Mouse (Mus musculus) heart, embryonic 11.5 days (tissue): Measurements from ENCODE around the gene Cyp2c67. TPM values are rescaled to one million over a fixed set of nuclear protein-coding genes. Genes with fewer than 3 reads are reported as not detected.
"Not testable (repeated sequence)": the region's sequence is repeated elsewhere in the genome, so short reads cannot be mapped to it uniquely, and the experiment has no call there.

Experiments
- ATAC-seq: fragments of 200-750 bp; cut with Nextera tagmentation; replicated peaks from 2 replicates; pipeline ENCODE4 v1.8.0; 2017; ENCODE audit warnings: moderate library complexity; ENCODE audit not compliant: insufficient number of reproducible peaks, low FRiP score, low TSS enrichment
- H3K27ac ChIP-seq: fragments of 300-500 bp; sonication (generic); 2 replicates; pipeline ENCODE4 v1.5.1; 2014; ENCODE audit warnings: mild to moderate bottlenecking, low read depth, low read length
- H3K27me3 ChIP-seq: fragments of 300-500 bp; sonication (generic); 2 replicates; pipeline ENCODE4 v1.6.1; 2014; ENCODE audit warnings: mild to moderate bottlenecking, low read length, mixed read lengths; ENCODE audit not compliant: control insufficient read depth, insufficient read depth
- H3K36me3 ChIP-seq: fragments of 300-500 bp; sonication (generic); 2 replicates; pipeline ENCODE4 v1.6.1; 2014; ENCODE audit warnings: mild to moderate bottlenecking, low read length, moderate library complexity, mixed read lengths; ENCODE audit not compliant: control insufficient read depth, insufficient read depth
- H3K4me1 ChIP-seq: fragments of 300-500 bp; sonication (generic); 2 replicates; pipeline ENCODE4 v1.6.1; 2014; ENCODE audit warnings: low read length; ENCODE audit not compliant: control insufficient read depth, insufficient read depth
- H3K4me2 ChIP-seq: fragments of 300-500 bp; sonication (generic); 2 replicates; pipeline ENCODE4 v1.6.1; 2014; ENCODE audit warnings: mild to moderate bottlenecking, moderate library complexity
- H3K4me3 ChIP-seq: fragments of 300-500 bp; sonication (generic); 2 replicates; pipeline ENCODE4 v1.5.1; 2014; ENCODE audit warnings: low read depth, low read length
- H3K9ac ChIP-seq: fragments of 300-500 bp; sonication (generic); 2 replicates; pipeline ENCODE4 v1.6.1; 2014; ENCODE audit warnings: mild to moderate bottlenecking, low read depth, low read length, moderate library complexity
- H3K9me3 ChIP-seq: fragments of 300-500 bp; sonication (generic); replicated peaks from 2 replicates; pipeline ENCODE4 v1.6.1; 2016; ENCODE audit warnings: low read length; ENCODE audit not compliant: control insufficient read depth
- WGBS: fragments of 180-500 bp; shearing (Covaris S2); extraction: QIAGEN DNeasy Blood & Tissue Kit; methylation state at CpG from one replicate; pipeline ENCODE4 v1.1.7; 2014; ENCODE audit not compliant: insufficient replicate concordance; 5-methylcytosine and 5-hydroxymethylcytosine counted together
- polyA plus RNA-seq: library from polyadenylated mRNA; unstranded; fragments of >200 nt; fragmentation: Nextera tagmentation; extraction: Ambion mirVana; gene quantifications from 2 replicates; pipeline ENCODE4 v1.2.1, GENCODE M21; 2014

Cyp2c67 gene
- not detected in 2 replicates for polyA plus RNA-seq

DNA sequence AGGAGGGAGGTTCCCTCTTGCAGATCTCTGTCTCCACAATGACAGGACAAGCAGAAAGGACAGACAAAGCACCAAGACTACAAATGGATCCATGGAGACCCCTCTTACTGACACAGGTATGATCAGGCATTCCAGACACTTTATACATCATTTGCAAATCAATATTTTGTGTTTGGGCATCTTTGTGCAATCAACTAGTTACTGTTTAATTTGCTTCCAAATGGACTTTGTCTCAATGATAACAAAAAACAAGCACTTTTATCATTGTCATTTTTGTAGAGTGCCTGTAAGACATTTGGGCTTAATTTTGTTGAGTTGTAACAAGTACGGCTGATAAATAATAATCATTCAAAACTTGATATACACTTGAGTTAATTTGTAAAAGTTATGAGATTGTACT is at the start of gene Cyp2c67:
Cyp2c67 (minus strand) TSS at position 114 of the 400 bp plus-strand sequence.
- Histone ChIP-seq H3K4me1 (no peaks in the 10 kb centered on the region), H3K36me3 (no peaks in the 10 kb centered on the region), H3K27me3 (no peaks in the 10 kb centered on the region), H3K9me3 (peaks cover 7% of the 10 kb centered on the region; the same call in 1 of the 2 replicates), H3K4me3 (no peak within 1 kb of the TSS), H3K9ac (no peak within 1 kb of the TSS), H3K27ac (no peak within 1 kb of the TSS), H3K4me2 (no peak within 1 kb of the TSS)
- ATAC-seq, result no peak
- WGBS, result 83% methylated on average over 1 of the region's 1 CpGs

DNA sequence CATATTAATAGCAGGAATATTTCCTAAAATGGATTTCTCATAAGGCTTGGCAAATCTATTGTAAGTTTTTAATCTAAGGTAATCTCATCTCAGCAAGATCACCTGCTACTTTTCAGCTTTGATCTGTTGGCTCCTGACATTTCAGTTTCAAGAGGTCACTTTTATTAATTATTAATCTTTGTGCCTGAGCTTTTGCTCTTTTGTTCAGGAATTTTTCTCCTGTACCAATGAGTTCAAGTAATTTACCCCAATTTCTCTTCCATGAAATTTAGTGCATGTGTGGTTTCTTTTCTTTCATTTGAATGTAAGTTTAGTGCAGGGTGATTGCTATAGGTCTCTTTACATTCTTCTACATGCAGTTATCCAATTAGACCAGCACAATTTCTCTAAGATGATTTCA is 16.8 kb upstream of the Cyp2c67 start:
- not testable (repeated sequence) for H3K9ac ChIP-seq, H3K4me2 ChIP-seq, H3K27ac ChIP-seq, H3K27me3 ChIP-seq, H3K9me3 ChIP-seq, H3K4me3 ChIP-seq, H3K4me1 ChIP-seq, ATAC-seq, H3K36me3 ChIP-seq

DNA sequence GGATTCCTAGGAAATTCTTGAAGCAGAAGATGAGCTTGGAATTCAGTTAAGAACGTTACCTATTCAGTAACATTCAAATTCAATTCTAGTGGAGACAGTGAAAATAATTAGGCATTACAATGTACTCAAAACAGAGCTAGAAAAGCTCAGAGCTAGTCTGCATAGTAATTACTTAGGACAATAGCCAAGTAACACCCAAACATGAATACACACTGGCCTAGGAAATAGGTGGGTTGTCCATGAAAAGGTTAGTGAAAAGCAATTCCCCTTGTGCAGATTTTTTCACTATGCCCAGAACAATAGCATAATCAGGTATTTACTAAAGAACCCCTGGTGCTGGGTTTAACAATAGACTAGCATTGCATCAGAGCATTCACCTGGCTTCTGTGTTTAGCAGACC is 3.5 kb upstream of the Cyp2c67 start:
- WGBS, result 37% methylated on average over 1 of the region's 1 CpGs
- no peak overlapping the region for H3K4me2 ChIP-seq
- H3K27me3 ChIP-seq, result no peaks in the 10 kb centered on the region
- H3K9ac ChIP-seq, result no peak overlapping the region
- H3K4me3 ChIP-seq, result no peak overlapping the region
- ATAC-seq, result no peak
- peaks cover 2% of the 10 kb centered on the region; the same call in 1 of the 2 replicates for H3K9me3 ChIP-seq
- H3K27ac ChIP-seq, result no peak overlapping the region
- no peaks in the 10 kb centered on the region for H3K36me3 ChIP-seq
- no peaks in the 10 kb centered on the region for H3K4me1 ChIP-seq

DNA sequence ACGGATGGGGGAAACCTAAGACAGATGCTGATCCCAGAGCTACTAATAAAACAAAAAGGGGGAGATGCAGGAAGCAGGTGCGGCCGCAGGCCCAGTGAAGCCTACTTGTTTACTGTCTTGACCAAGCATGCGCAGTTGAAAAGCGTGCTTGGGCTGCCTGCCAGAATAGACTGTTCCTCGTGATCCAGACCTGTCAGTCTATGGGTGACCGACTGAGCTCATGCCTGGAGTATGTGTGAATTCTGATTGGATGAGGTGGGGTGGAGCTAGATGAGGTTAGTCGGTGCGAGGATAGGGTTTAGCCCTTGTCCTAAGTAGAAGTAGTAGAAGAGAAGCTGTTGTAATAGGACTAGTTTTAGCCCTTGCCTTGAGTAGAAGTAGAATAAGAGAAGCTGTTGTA is 1.3 kb downstream of the Cyp2c67 start:
- Histone ChIP-seq H3K4me2 (no peak overlapping the region), H3K27ac (no peak overlapping the region), H3K9me3 (peaks cover 7% of the 10 kb centered on the region; the same call in 1 of the 2 replicates), H3K4me1 (no peaks in the 10 kb centered on the region), H3K4me3 (no peak overlapping the region), H3K36me3 (no peaks in the 10 kb centered on the region), H3K27me3 (no peaks in the 10 kb centered on the region), H3K9ac (no peak overlapping the region)
- WGBS, result 83% methylated on average over 9 of the region's 9 CpGs
- no peak for ATAC-seq

DNA sequence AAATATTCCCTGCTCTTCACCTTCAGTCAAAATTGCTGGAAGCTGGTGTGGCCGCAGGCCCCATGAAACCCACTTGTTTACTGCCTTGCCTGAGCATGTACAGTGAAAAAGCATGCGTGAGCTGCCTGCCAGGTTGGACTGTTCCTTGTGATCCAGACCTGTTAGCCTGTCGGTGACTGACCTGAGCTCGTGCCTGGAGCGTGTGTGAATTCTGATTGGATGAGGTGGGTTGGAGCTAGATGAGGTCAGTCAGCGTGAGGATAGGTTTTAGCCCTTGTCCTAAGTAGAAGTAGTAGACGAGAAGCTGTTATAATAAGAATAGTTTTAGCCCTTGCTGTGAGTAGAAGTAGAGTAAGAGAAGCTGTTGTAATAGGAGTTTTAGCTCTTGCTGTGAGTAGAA is 4.3 kb downstream of the Cyp2c67 start:
- H3K27me3 ChIP-seq, H3K9me3 ChIP-seq, H3K27ac ChIP-seq, H3K9ac ChIP-seq, H3K4me1 ChIP-seq, H3K36me3 ChIP-seq, H3K4me3 ChIP-seq, H3K4me2 ChIP-seq, ATAC-seq: not testable (repeated sequence)
- 77% methylated on average over 7 of the region's 7 CpGs for WGBS

Other genes with a start within 250 kb of the Cyp2c67 start
- not detected in 2 replicates for gene Cyp2c38, start 186.0 kb downstream of the Cyp2c67 start, polyA plus RNA-seq
- gene Cyp2c39, start 138.2 kb downstream of the Cyp2c67 start, polyA plus RNA-seq, result not detected in 2 replicates
- gene Cyp2c68, start 92.0 kb upstream of the Cyp2c67 start, polyA plus RNA-seq, result 0.17 and 0.97 TPM in 2 replicates
- gene Cyp2c40, start 163.8 kb upstream of the Cyp2c67 start, polyA plus RNA-seq, result not detected in 2 replicates
- not detected in 2 replicates for gene Cyp2c69, start 237.7 kb upstream of the Cyp2c67 start, polyA plus RNA-seq